Mouse (Mus musculus) urinary bladder, postnatal 14 days (tissue): ENCODE measurements around the gene Camkk1.

ENCODE experiments used
- DNase-seq: peaks from one replicate; pipeline ENCODE4 v3.0.0; 2021; ENCODE audit warnings: low spot score

Camkk1 gene

DNA sequence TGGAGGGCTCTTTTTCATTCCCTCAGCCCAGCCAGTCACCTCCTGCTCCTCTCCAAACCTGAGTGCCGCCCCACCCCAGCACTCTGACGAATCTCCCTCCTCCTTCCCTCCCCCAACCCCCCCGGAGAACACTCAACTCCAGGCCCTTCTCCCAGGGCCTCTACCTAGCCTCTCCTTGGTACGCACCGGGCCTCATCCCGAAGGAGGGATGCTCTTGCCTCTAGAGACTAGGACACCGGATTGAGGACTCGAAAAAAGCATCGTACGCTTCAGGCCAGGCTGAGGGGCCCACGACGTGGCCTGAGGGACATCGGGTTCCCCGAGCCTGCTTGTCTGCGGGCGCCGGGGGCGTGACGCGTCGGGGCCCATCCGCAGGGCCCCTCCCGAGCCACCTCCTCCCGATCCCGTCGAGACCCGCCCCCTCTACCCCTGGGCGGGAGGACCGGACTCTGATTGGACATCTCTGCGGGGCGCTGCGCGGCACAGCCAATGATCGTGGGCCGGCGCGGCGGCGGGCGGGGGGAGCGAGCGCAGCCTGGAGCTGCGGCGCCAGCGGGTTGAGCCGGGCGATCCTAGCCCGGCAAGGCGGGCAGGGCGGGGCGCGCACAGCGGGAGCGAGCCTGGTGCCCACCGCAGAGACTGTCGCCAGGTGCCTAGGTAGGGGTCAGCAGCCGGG lies at the start of gene Camkk1:
TSS of gene Camkk1 (plus strand) at position 538 of the 676 bp plus-strand sequence.
- DNase-seq = peak; percentile 93

DNA sequence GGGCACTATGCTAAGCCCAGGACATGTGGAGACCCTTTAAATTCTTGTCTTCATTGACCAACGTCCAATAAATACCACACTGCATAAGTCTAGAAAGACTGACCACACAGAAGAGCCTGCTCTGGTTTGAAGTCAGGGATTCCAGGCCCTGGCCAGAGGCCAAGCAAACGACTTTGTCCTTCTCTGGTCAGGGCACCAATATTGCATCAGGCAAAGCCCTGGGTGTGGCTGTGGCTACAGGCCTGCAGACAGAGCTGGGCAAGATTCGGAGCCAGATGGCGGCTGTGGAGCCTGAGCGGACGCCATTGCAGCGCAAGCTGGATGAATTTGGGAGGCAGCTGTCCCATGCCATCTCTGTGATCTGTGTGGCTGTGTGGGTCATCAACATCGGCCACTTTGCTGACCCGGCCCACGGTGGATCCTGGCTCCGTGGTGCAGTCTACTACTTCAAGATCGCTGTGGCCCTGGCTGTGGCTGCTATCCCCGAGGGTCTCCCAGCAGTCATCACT lies 43.8 kb upstream of the Camkk1 start:
- DNase-seq = no peak

DNA sequence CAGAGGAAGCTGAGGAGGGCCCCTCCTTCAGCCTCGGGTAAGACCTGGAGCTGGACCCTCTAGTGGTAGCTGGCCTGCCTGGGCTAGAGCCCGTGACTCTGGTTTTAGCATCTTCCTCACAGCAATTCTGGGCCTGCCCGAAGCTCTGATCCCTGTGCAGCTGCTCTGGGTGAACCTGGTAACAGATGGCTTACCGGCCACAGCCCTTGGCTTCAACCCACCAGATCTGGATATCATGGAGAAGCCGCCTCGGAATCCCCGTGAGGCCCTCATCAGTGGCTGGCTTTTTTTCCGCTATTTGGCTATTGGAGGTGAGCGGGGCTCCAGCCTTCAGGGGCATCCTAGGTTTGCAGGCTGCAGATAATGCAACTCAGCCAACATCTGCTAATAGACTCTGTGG lies 36.3 kb upstream of the Camkk1 start:
- no peak for DNase-seq

DNA sequence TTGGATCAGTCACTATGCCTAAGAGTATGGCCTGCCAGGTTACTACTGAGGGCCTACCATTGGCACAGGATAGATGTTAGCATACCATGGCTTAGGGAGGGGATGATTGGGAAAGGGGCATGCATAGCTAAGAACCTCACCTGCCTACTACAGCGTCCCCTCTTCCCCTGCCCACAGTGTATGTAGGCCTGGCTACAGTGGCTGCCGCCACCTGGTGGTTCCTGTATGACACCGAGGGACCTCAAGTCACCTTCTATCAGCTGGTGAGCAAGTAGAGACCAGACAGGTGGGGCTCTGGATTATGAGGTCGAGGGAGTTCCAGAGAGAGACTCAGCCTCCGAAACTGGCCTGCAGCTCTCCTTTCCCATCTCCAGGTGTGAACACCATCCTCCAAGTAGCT lies 35.5 kb upstream of the Camkk1 start:
- no peak for DNase-seq

DNA sequence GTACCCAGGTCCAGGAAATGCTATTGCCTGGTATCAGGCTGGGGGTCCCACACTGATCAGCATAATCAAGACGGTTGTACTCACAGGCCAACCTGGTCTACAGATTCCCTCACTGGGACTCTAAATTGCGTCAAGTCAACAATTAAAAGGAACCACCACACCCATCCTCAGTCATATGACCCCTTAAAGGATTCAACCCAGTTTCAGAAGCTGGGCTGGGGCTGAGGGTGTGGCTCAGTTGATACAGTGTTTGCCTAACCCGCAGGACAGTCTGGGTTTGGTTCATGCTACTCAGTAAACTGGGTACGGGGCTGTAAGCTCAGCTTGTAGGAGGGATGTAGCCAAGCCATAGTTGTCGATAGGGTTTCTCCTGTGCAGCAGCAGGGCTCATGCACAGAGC lies 32.1 kb upstream of the Camkk1 start:
- DNase-seq = no peak

DNA sequence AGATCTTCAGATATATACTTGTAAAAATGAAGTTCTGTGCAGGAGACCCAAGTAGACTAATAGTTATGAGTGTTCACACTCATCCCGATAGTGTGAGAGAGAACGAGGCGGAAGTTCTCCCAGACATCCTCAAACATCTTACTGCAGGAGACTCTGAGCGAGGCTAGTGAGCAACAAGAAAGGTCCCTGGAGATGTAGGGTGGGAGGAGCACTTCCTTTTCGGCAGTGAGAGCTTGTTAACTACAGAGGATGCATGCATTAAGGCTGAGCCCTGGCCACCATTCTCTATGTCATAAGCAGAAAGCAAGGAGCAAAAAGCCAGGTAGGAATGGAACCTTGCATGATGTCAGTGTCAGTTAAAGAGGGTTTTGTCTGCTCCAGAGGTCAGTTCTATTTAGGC lies 31.6 kb upstream of the Camkk1 start:
- DNase-seq = no peak

DNA sequence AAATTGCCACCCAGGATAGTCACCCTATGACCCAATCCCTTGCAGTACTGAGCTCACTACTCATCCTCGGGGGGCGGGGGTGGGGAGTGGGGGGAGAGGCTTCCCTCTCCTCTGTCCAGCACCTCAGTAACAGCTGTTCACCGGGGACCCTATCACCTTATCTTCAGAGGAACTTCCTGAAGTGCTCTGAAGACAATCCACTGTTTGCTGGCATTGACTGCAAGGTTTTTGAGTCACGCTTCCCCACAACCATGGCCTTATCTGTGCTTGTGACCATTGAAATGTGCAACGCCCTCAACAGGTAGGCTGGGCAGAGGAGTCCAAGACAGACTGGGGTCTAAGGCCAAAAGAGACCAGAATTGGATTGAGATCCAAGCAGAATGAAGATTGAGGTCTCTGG lies 31.0 kb upstream of the Camkk1 start:
- DNase-seq = no peak

DNA sequence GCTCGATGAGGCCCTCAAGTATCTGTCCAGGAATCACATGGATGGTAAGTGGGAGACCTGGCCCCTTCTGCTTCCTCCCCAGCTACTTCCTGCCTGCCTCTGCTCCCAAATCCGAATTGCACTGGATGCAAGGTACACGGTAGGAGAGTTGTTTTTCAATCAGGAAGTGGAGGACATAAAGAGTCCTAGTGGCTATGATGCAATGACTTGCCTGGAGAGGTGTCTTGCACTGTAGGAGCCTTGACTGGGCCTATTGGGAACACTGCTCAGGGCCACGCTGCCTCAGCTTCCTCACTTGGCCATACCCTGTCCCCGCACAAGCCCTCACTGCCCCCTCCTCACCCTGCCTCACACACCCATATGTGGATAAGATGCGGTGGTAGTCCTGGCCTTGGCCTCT lies 29.8 kb upstream of the Camkk1 start:
- DNase-seq = no peak

DNA sequence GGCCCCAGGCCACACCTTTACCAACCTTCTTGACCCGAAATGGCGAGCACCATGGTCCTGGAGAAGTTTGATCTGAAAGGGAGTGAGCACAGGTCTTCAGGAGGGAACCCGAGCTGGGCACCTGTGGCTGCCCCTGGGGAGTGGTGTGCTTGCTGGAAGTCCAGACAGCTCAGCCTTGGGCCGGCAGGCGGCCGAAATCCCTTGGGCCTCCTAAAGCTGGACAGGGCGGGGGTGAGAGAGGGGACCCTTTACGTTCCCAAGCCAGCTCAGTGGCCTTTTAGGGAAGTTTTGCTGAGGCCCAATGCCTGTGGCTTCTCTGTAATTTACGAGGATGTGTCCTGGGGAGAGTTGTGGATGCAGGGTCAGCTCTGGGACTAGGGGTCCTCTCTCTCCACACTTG lies 28.1 kb upstream of the Camkk1 start:
- peak; percentile 56 for DNase-seq

DNA sequence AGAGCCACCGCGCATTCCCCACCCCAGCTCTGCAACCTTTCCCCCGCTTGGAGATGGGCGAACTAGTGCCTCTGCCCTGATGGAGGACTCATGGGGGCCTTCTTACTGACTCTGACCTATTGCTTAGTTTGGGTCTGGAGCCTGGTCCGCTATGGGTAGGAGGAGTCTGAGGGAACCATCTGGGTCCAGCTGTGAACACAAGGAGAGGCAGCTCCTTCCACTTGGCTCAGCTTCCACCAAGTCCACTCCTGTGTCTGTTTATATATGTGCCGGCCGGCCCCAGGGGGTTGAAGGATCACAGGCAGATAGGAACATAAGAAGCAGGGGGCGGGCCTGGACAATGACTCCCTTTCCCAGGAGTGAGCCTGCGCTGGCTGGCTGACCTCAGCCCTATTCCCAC lies 26.8 kb upstream of the Camkk1 start:
- DNase-seq = peak; percentile 40

DNA sequence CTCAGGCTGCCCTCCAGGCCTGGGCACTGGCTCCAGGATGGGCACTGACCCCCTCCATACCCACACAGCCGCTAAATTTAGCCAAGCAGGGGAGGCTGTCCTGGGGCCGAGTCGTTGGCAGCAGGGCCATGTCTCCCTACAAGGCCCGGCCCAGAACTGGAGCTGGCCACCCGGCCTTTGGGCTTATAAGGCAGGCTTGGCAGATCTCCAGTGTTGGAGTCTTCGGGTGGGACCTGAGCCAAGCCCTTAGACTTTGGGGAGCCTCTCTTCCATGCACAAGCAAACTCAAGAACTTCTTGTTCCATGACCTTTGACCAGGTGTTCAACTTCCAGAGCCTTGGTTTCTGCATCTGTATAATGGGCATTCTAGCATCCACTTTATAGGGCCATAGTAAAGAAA lies 22.5 kb upstream of the Camkk1 start:
- peak; percentile 38 for DNase-seq

DNA sequence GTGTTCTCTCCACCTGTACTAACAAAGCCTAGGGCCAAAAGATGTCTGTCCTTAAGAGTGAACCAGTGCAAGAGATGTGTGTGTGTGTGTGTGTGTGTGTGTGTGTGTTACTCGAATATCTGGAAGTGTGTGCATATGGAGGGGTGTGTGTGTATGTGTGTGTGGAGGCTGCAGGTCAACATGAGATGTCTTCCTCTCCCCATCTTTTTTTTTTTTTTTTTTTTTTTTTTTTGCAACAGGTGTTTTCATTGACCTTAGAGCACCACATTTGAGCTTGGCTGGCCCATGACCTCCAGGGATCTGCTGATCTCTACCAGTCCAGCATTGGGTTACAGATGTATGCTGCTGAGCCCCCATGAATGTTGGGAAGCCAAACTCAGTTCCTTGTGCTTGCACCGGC lies 22.0 kb upstream of the Camkk1 start:
- DNase-seq = no peak

DNA sequence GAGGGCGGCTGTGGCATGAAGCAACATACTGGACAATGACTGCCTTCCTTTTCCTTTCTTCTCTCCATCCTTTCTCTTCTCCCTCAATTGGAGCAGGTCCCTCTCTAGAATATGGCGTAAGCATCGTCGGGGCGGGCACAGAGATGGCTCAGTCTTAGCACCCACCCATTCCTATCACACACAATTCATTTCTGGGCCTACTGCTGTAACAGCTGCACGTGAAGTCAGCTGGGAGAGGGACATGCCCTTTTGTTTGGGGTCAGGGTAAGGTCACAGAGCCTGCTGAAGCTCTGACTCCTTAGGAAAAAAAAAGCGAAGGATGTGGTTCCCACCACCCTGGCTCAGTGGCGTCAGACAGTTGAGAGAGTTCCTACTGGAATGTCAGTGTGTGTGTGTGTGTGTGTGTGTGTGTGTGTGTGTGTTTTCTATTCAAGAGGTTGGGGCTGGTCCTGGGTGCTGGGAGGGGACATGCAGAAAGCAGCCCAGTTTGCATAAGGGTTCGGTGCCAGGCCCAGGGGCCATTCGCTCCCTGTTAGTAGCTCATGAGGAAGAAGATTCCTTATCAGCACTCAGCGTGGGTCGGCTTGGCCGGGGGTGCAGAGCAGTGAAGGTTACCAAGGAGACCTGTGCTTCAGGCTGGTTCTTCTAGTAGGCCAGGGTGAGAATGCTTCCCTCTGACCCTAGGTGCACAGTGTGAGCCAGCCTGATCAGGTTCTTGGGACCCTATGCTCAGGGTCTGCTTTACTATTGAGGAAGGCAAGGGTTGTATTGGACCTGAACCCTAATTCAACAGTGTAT lies 21.1 kb upstream of the Camkk1 start:
- DNase-seq = no peak

DNA sequence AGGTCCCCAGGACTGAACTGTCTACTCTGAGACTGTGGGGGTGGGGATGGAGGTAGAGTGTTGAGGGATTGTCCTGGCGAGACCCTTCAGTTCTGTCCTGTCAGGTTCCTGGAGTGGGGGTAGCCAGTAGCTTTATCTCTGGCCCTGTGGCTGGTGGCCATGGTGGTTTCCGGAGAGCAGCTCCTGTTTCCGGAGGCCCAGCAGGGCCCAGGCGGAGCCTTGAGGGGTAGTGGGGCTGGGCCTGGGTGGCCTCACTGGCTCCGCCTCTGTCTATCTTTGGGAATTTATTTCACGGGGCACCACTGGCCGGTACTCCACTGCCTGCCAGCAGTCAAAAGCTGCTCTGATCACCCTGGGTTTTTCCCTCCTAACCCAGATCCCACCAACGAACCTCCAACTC lies 20.0 kb upstream of the Camkk1 start, which contains the start of gene P2rx1:
TSS of gene P2rx1 (plus strand) at position 333 of the 400 bp plus-strand sequence.
- DNase-seq = no peak

DNA sequence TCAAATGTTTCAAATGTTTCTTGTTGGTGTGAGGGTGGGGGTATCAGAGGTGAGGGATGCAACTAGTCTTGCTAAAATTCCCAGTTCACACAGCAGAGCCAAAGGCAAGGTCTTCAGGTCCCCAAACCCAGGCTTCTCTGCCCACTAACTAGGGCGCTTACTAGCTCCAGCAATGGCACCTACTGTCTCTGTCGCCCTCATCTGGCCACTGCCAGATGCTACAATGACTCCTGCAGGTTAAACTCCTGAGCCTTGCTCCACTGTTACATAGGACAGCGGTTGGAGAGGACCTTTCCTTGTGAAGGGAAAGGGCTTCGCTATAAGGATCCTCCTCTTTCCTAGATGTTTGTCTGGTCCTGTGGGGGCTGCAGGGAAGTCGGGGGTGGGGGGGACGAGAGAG lies 17.8 kb upstream of the Camkk1 start:
- peak; percentile 78 for DNase-seq

DNA sequence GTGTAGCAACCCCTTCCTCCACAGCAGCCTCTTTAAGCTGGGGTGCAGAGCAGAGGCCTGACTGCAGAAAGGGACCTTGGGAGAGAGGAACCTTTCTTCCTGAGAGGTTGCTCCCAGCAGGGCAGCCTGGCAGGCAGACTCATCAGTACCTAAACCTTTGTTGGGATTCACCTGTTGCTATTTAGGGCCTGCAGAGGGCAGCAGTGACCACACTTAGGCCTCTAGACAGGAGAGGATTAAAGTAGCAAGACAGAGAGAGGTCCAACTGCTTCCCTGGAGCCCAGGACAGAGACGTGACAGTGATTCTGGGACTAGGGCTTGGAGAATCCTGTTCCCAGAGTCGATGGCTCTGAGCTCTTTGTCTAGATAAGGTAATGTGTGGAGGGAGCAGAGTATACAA lies 12.4 kb upstream of the Camkk1 start:
- DNase-seq = peak; percentile 44

DNA sequence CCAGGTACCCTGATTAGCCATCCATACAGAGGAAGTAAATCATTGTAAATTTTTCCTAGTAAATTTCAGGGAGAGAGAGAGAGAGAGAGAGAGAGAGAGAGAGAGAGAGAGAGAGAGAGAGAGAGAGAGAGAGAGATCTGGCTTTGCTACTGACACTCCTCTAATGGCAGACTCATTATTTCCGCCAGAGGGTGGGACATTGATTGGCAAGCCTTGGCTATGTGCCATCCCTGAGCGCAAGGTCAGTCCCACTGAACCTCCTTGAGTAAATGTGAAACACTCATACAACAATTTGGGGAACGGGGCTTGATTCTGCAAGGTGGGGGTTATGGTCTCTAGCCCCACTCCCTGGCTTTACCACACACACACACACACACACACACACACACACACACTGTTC lies 11.7 kb upstream of the Camkk1 start:
- no peak for DNase-seq

DNA sequence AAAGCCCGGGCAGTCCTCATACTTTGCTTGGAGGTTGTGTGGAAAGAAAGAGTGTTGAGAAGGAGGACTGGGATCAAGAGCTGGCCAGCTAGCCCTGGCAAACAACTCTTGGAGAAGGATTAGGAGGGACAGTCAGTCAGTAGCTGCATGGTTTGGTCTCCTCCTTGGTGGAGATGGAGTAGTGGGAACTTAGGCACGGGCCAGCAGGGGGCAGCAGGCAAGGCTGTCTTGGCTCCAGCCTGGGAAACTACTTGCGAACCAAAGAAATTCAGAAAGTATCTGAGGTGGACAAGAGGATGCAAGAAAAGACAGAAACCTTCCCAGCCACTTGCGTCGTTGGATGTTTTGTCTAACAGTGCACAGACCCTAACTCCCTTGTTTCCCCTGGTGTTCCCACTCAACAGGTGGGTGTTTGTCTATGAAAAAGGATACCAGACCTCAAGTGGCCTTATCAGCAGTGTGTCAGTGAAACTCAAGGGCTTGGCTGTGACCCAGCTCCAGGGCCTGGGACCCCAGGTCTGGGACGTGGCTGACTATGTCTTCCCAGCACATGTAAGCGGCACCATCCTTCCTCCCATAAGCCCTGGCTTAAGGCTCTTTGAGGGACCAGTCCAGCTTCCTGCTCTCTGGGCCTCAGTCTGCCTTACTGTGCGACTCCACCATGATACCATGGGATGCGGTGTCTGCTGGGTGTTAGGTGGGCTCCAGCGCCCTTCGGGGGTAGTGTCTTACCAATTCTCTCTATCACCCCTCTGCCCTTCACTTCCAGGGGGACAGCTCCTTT lies 10.9 kb upstream of the Camkk1 start:
- DNase-seq = peak; percentile 71

DNA sequence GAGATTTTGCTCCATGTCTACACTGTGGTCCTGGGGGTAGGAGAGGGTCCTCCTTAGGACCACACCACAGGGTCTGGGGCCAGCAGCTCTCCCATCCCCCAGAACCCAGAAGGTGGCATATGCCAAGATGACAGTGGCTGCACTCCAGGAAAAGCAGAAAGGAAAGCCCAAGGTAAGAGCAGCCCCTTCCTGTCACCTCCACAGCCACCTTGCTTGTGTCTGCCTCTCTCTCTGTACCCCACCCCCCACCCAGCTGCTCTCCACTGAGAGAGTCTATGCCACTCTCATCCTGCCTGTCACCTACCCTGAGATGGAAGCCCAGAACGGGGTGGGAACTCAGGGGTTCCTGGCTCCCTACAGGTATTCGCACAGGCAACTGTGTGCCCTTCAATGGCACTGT lies 10.0 kb upstream of the Camkk1 start:
- no peak for DNase-seq

DNA sequence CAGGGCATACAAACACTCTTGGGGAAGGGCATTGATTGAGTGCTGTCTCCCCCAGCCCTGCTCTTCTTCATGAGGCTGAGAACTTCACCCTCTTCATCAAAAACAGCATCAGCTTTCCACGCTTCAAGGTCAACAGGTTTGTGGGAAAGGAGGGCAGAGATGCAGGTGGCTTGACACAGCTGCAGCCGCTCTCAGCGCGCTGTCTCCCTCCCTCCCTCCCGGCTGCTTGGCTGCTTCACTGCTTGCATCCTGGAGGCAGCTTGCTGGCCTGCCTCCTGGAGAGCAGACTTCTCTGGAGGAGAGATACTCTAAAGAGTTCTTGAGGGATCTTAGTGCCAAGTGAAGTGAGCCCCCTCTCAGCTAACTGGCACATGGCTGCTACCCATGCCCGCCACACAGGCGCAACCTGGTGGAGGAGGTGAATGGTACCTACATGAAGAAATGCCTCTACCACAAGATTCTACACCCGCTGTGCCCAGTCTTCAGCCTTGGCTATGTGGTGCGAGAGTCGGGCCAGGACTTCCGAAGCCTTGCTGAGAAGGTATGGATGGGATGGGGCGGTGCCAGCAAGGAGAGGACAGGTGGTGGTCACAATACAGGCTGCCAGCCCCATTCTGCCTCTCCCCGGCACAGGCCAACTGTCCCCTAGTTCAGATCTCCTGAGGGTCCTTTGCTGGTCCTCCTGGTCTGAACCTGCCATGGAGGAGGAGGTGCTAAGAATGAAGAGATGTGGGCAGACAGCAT lies 9.1 kb upstream of the Camkk1 start:
- DNase-seq = no peak

DNA sequence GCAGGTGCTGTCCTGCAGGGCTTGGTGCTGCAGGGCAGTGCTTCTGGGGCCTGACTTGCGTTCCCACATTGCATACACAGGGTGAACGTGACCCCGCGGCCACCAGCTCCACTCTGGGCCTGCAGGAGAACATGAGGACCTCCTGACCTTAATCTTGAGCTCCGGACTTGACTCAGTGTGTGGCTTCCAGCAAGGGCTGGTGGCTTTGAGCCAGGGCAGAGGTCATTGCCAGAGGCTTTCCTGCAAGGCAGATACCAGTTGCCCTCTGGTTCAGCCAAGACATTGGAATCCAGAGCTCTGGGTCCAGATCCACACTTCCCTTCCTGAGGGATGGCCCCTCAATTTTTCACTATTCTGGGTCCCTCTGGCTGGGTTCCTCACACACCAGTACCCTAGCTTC lies 4.8 kb upstream of the Camkk1 start:
- DNase-seq = no peak

DNA sequence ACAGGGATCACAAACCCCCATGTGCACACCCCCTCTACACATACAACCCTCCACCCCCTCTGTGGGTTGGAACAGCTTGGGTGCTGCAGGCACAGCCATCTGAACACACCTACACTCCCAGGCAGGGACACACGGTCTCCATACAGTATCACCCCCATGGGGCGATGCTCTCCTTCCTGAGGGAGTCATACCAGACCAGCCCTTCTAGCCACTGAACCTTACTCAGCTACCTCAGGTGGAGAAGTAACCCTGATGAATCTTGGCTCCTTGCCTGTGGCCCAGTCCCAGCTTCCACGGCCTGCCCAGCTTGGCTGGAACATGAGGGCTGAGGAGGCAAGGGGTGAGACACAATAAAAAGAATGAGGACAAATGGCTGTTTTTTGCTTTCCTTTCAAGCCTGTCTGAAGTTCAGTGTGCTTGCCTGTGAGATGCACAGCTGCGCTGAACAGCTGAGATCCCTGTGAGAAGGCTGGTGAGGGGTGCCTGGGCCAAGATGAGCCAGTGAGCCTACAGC lies 3.9 kb upstream of the Camkk1 start:
- DNase-seq = no peak
